Mouse (Mus musculus): ENCODE results near the gene Cpe. TPM values are rescaled to one million over a fixed set of nuclear protein-coding genes. Genes with fewer than 3 reads are reported as not detected.

Cpe gene
- polyA plus RNA-seq, 1 experiment from 2014 or later: 426 TPM

DNA sequence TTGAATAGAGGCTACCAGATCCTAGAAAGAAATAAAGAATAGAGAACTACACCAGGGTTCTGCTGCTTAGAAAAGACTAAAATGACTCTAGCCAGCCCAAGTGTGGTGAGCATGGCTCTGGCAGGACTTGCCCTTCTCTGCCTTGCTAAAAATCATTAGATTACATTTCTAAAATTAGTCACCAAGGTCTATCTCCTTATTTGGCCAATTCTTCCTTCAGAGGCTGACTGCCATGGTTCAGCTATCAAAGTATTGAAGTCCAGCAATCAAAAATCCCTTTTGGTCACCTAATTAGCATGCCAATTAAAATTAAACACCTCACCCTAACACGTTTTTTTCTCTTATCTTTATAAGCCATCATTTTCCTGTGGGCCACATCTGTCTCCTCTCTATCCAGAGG lies 18.7 kb upstream of the Cpe start:
- no peaks in the 10 kb centered on the region for H3K4me1 ChIP-seq
- 59% methylated on average over 1 of the region's 1 CpGs for WGBS

DNA sequence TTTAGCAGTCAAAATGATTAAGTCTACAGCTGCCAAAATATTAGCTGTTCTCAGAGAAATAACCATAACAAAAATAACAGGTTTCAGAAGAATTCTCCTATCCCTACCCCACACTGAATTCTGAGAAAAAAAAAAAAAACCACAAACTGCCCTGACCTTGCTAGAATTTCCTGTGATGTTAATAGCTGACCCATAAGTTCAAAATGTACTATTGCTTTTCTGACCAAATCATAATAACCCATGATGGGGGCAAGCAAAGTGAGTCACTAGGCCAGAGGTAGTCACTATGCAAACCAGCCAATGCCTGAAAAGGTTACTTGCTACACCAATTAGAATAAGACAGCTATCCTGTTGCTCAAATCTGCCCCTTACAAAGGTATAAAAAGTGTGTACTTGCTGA lies 14.6 kb upstream of the Cpe start:
- no peaks in the 10 kb centered on the region for H3K4me1 ChIP-seq
- H3K4me3 ChIP-seq: no peak overlapping the region
- H3K27me3 ChIP-seq: no peaks in the 10 kb centered on the region
- H3K36me3 ChIP-seq: no peaks in the 10 kb centered on the region
- no peak for ATAC-seq (ENCODE audit: low FRiP score, low read depth)
- no peak overlapping the region for H3K4me2 ChIP-seq (replicated peaks)
- no peak overlapping the region for H3K27ac ChIP-seq (replicated peaks)
- H3K9me3 ChIP-seq: no peaks in the 10 kb centered on the region
- H3K9ac ChIP-seq (replicated peaks): no peak overlapping the region

More for the DNA sequence above, 18.7 kb upstream of the Cpe start:
- H3K27ac ChIP-seq (replicated peaks): no peak overlapping the region
- H3K27me3 ChIP-seq: no peaks in the 10 kb centered on the region
- H3K4me2 ChIP-seq (replicated peaks): no peak overlapping the region
- H3K9me3 ChIP-seq: no peaks in the 10 kb centered on the region
- no peak overlapping the region for H3K9ac ChIP-seq (replicated peaks)
- H3K36me3 ChIP-seq: peaks cover 13% of the 10 kb centered on the region
- no peak overlapping the region for H3K4me3 ChIP-seq
- ATAC-seq (ENCODE audit: low FRiP score, low read depth): no peak

DNA sequence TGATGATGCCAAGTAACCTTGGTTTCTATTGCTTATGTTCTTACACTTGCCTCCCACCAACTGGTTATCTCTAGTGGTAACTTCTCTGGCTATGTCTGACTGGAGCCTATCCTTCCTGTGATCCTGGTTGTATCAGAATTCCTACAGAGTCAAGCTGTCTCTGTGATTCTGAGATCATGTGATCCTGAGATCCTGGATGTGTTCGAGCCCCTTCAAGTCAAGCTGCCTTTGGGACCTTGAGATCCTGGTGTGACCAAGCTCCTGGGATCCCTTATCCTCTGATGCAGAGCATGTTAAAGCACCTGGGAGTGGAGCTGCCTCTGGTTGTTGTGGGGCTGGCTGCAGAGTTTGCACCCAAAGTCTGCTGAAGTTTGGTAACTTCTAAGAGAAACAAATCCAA lies 10.3 kb upstream of the Cpe start:
- Histone ChIP-seq H3K4me1 (no peaks in the 10 kb centered on the region), H3K4me2 (replicated peaks) (no peak overlapping the region), H3K27me3 (no peaks in the 10 kb centered on the region), H3K9ac (replicated peaks) (no peak overlapping the region), H3K36me3 (no peaks in the 10 kb centered on the region), H3K9me3 (no peaks in the 10 kb centered on the region), H3K27ac (replicated peaks) (no peak overlapping the region), H3K4me3 (no peak overlapping the region)
- no peak for ATAC-seq (ENCODE audit: low FRiP score, low read depth)
- WGBS: 91% methylated on average over 1 of the region's 1 CpGs

DNA sequence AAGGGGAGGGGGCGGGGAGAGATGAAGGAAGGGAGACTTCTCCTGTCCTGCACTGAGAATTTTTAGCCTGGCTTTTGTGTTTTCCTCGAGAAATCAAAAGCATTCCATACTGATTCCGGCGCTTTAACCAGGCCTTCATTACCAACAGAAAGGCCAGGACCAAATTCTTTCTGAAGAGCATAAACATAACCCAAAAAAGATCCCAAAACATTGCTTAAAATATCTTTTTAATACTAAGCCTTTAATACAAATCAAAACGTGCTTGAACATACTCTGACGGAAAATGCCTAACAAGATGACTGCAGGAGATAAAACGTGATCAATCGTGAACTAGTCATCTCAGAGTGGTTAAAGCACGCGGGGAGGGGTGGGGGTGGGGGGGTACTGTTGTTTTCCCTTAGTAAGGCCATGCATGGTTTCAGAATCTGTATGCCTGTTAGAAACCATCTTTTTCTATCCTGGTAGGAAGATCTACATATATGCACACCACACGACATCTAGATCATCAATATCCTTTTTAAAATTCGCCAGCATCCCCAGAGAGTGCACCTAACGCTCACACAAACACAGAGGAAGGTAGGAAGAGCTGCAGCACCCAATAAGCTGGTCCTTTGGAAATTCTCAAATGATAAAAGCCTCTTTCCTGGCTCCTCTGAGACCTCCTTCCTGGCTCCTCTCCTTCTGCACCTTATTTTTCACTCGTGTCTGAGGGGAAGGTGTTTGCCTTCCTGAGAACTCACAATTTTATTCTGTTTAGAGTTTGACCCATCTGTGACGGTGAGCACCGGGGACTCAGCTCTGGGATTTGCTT lies 1.1 kb downstream of the Cpe start:
- no peak for ATAC-seq (ENCODE audit: low FRiP score, low read depth)
- Histone ChIP-seq H3K36me3 (no peaks in the 10 kb centered on the region; the same call in 1 of the 2 replicates), H3K9ac (replicated peaks) (peak overlapping the region; percentile 87), H3K27ac (replicated peaks) (peak overlapping the region; percentile 98), H3K4me3 (peak overlapping the region; percentile 65), H3K9me3 (no peaks in the 10 kb centered on the region), H3K4me2 (replicated peaks) (peak overlapping the region; percentile 56), H3K4me1 (peaks cover 30% of the 10 kb centered on the region), H3K27me3 (no peaks in the 10 kb centered on the region)
- WGBS: 3% methylated on average over 16 of the region's 16 CpGs

DNA sequence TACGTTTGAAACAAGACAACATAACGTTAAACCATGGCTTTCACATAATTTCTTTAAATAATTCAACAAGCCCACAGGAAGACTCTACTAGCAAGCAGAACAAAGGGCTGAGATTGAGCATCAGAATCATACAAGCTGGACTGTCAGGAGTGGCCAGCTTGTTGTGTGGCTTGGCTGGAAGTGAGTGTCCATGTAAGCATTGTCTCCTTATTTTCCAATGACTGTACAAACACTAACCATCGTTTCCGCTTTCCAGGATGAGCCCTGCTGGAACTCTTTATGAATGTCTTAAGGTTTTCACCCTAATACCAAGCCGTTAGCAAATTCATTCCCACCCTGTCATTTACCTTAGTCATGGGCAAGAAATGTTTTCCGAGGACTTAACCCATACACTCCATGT lies 2.0 kb downstream of the Cpe start:
- no peak for ATAC-seq (ENCODE audit: low FRiP score, low read depth)
- H3K4me1 ChIP-seq: peaks cover 30% of the 10 kb centered on the region
- 72% methylated on average over 6 of the region's 6 CpGs for WGBS
- H3K9ac ChIP-seq (replicated peaks): peak overlapping the region; percentile 87
- 0 out of 2 replicates have a peak overlapping the region, but pooled peaks have one; percentile 30 for H3K27ac ChIP-seq (replicated peaks)
- no peaks in the 10 kb centered on the region for H3K9me3 ChIP-seq
- H3K4me3 ChIP-seq: peak overlapping the region; percentile 65
- no peaks in the 10 kb centered on the region for H3K27me3 ChIP-seq
- peak overlapping the region; percentile 56 for H3K4me2 ChIP-seq (replicated peaks)
- no peaks in the 10 kb centered on the region; the same call in 1 of the 2 replicates for H3K36me3 ChIP-seq

DNA sequence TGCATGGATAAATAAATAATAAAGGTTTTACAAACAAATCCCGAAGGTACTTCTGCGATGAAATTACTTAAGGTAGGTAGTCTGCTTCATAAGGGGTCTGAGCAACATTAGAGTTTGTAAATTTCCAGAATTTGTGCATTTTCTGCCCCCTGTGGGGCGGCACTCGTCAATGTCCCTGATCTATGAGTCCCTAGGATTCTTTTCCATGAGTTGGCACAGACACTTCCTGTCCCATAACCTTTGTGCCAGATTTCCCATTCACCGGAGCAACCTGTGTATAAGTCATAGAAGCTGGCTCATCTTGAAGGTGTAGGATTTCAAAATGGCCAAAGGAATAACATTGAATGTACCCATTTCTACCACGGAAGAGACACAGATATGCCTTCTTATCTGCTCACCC lies 2.5 kb downstream of the Cpe start:
- Histone ChIP-seq H3K27ac (replicated peaks) (no peak overlapping the region), H3K4me1 (peaks cover 30% of the 10 kb centered on the region), H3K9me3 (no peaks in the 10 kb centered on the region), H3K4me2 (replicated peaks) (peak overlapping the region; percentile 56), H3K36me3 (no peaks in the 10 kb centered on the region; the same call in 1 of the 2 replicates), H3K9ac (replicated peaks) (no peak overlapping the region), H3K27me3 (no peaks in the 10 kb centered on the region), H3K4me3 (peak overlapping the region; percentile 65)
- no peak for ATAC-seq (ENCODE audit: low FRiP score, low read depth)
- 75% methylated on average over 6 of the region's 6 CpGs for WGBS

DNA sequence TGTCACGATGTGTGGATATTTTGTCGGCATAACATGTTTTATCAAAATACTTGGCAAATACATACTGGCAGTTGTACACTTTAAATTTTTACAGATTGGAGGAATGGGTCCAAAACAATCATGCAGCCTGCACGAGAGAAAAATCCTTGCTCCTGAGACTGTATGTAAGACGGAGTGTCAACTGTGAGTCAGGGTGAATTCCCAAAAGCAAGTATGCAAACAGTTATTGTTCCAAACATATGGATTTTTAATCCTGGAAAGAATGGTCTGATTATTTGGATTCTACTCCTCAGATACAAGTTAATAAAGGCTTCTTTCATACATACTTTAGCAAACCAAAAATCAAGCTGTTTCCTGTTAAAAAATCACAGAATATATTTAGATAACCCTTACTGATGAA lies 4.1 kb downstream of the Cpe start:
- Histone ChIP-seq H3K36me3 (no peaks in the 10 kb centered on the region; the same call in 1 of the 2 replicates), H3K4me2 (replicated peaks) (no peak overlapping the region), H3K9me3 (no peaks in the 10 kb centered on the region), H3K27me3 (no peaks in the 10 kb centered on the region), H3K27ac (replicated peaks) (no peak overlapping the region), H3K4me3 (no peak overlapping the region), H3K4me1 (peaks cover 33% of the 10 kb centered on the region), H3K9ac (replicated peaks) (no peak overlapping the region)
- WGBS: 69% methylated on average over 4 of the region's 4 CpGs
- no peak for ATAC-seq (ENCODE audit: low FRiP score, low read depth)

DNA sequence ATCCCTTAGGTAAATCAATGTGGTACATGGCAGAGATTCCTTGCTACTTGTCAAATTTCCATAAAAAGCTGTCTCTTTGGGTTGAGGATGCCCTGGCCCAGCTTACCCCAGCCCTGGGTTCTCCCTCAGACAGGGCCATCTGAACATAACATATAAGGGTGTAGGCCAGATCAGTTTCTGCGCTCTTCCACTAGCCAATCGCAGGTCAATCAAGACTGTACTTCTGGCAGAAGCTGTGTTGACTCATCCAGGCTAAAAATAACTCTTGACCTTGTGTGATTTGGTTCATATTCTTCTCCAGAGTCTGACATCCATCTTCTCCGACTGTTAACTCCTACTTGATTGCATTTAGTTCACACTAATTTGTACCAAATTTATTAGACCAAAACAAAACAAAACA lies 4.7 kb downstream of the Cpe start:
- Histone ChIP-seq H3K4me2 (replicated peaks) (no peak overlapping the region), H3K4me1 (peaks cover 33% of the 10 kb centered on the region), H3K27ac (replicated peaks) (no peak overlapping the region), H3K9me3 (no peaks in the 10 kb centered on the region), H3K4me3 (no peak overlapping the region), H3K36me3 (no peaks in the 10 kb centered on the region; the same call in 1 of the 2 replicates), H3K27me3 (no peaks in the 10 kb centered on the region), H3K9ac (replicated peaks) (no peak overlapping the region)
- WGBS: 82% methylated on average over 3 of the region's 3 CpGs
- ATAC-seq (ENCODE audit: low FRiP score, low read depth): no peak

DNA sequence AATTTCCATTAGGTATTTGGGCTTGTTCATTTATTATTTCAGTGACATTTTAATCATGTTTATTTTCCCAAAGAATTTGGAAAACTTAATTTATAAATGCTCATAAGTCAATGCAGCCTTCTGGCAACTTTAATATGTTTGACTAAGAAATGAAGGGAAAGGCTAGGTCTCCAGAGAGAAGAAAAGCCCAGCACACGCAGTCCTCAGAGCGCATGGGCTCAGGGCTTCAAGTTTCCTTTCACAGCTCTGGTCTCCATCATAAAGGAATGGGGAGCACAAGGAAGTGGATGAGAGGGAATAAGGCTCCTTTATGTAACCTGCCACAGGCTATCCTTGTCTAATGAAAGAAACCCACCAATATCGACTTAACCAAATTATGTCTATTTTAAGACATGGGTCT lies 10.4 kb downstream of the Cpe start:
- no peak for ATAC-seq (ENCODE audit: low FRiP score, low read depth)
- 72% methylated on average over 3 of the region's 3 CpGs for WGBS

DNA sequence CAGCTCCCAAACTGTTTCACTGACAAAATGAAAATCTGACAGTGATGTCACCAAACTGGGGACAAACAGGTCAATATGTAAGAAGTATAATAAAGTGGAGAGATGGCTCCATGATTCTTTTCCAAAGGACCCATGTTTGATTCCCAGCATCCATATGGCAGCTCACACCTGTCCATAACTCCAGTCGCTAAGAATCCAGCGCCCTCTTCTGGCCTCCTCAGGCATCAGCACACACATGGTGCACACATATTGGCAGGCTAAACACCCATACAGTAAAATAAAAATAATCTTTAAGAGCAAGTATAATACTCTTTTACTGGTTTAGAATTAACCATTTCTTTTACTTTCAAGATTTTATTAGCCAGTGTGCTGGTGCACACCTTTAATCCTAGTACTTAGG lies 16.5 kb downstream of the Cpe start:
- Histone ChIP-seq H3K4me1 (peaks cover 4% of the 10 kb centered on the region), H3K4me2 (replicated peaks) (no peak overlapping the region), H3K4me3 (no peak overlapping the region), H3K27me3 (no peaks in the 10 kb centered on the region), H3K9me3 (no peaks in the 10 kb centered on the region), H3K9ac (replicated peaks) (no peak overlapping the region), H3K27ac (replicated peaks) (no peak overlapping the region), H3K36me3 (peaks cover 8% of the 10 kb centered on the region; the same call in 1 of the 2 replicates)
- 0 out of 2 replicates have a peak, but pooled peaks have one; percentile 38 for ATAC-seq (ENCODE audit: low FRiP score, low read depth)
- 78% methylated on average over 2 of the region's 2 CpGs for WGBS

More for the DNA sequence above, 10.4 kb downstream of the Cpe start:
- Histone ChIP-seq H3K4me2 (replicated peaks) (no peak overlapping the region), H3K9ac (replicated peaks) (no peak overlapping the region), H3K4me3 (no peak overlapping the region), H3K27me3 (no peaks in the 10 kb centered on the region), H3K4me1 (peaks cover 7% of the 10 kb centered on the region; the same call in 1 of the 2 replicates), H3K9me3 (no peaks in the 10 kb centered on the region), H3K27ac (replicated peaks) (no peak overlapping the region), H3K36me3 (peaks cover 7% of the 10 kb centered on the region; the same call in 1 of the 2 replicates)

DNA sequence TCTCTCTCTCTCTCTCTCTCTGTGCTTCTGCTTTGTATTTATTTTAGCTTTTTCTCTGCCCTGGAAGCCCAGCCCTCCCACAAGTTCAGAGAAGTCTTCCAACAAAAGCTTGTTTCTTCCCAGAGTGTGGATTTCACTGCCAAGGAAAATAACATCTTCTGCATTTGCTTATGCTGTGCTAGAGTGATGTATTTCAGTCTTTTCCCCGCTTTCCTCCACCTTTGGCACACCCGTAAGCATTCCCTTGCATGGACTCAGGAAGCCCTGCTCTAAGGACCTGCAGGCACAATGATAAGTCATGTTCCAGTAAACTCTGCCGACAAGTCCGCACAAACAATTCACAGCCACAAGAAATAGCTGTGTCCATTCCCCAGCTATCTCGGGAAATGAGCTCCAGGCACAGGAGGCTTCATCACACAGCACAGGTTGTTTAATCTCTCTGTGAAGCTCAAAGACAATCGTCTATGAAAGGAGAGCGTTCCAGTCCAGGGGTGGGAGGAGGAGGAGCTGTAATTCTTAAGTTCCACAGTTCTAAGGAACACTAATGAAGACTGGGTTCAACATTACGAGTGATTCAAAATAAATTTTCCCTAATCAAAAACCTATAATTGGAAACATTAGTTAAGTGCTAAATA lies 17.8 kb downstream of the Cpe start:
- no peak for ATAC-seq (ENCODE audit: low FRiP score, low read depth)
- Histone ChIP-seq H3K27ac (replicated peaks) (no peak overlapping the region), H3K27me3 (no peaks in the 10 kb centered on the region), H3K36me3 (0 out of 2 replicates have a peak, but pooled peaks cover 5% of the 10 kb centered on the region), H3K9ac (replicated peaks) (no peak overlapping the region), H3K4me1 (peaks cover 4% of the 10 kb centered on the region), H3K9me3 (no peaks in the 10 kb centered on the region), H3K4me3 (no peak overlapping the region), H3K4me2 (replicated peaks) (no peak overlapping the region)
- 84% methylated on average over 8 of the region's 8 CpGs for WGBS

DNA sequence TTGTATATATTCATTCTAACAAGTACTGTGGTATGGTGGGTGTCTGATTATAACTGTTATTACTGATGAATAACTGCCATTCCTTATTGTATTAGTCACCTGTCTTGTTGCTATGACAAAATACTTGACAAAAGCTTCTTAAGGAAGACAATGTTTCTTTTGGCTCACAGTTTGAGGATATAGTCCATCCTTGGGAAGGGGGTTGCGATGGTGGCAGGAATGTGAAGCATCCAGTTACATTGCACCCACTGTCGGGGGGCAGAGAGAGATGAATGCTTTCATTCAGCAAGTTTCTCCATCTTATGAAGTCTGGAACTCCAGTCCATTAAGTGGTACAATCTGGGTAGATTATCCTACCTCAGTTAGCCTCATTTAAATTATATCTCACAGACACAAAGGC lies 19.9 kb downstream of the Cpe start:
- WGBS: 59% methylated on average over 2 of the region's 2 CpGs
- H3K4me3 ChIP-seq: no peak overlapping the region
- no peak for ATAC-seq (ENCODE audit: low FRiP score, low read depth)
- no peak overlapping the region for H3K9ac ChIP-seq (replicated peaks)
- H3K36me3 ChIP-seq: 0 out of 2 replicates have a peak, but pooled peaks cover 5% of the 10 kb centered on the region
- H3K9me3 ChIP-seq: no peaks in the 10 kb centered on the region
- H3K27ac ChIP-seq (replicated peaks): no peak overlapping the region
- no peak overlapping the region for H3K4me2 ChIP-seq (replicated peaks)
- no peaks in the 10 kb centered on the region for H3K27me3 ChIP-seq
- peaks cover 4% of the 10 kb centered on the region for H3K4me1 ChIP-seq

Measured in midbrain, embryonic 12.5 days (tissue).